Mouse (Mus musculus) kidney, embryonic 14.5 days (tissue): ENCODE data around the gene Ank3. TPM values are rescaled to one million over a fixed set of nuclear protein-coding genes. Genes with fewer than 3 reads are reported as not detected.

Experiments
- ATAC-seq: fragments of 200-750 bp; cut with Nextera tagmentation; 2 replicates; pipeline ENCODE4 v1.8.0; 2017; ENCODE audit warnings: moderate number of reproducible peaks, mild to moderate bottlenecking, moderate TSS enrichment, moderate library complexity; ENCODE audit not compliant: low FRiP score, low TSS enrichment
- H3K27ac ChIP-seq: fragments of 300-500 bp; sonication (generic); 2 replicates; pipeline ENCODE4 v1.5.1; 2014; ENCODE audit warnings: low read depth, mild to moderate bottlenecking, low read length, moderate library complexity, mixed read lengths
- H3K27me3 ChIP-seq: fragments of 300-500 bp; sonication (generic); 2 replicates; pipeline ENCODE4 v1.6.1; 2014; ENCODE audit warnings: mild to moderate bottlenecking, low read length; ENCODE audit not compliant: control insufficient read depth, insufficient read depth
- H3K36me3 ChIP-seq: fragments of 300-500 bp; sonication (generic); 2 replicates; pipeline ENCODE4 v1.6.1; 2014; ENCODE audit warnings: low read length, mixed read lengths; ENCODE audit not compliant: control insufficient read depth, insufficient read depth
- H3K4me1 ChIP-seq: fragments of 300-500 bp; sonication (generic); 2 replicates; pipeline ENCODE4 v1.6.1; 2014; ENCODE audit warnings: low read length, mixed read lengths; ENCODE audit not compliant: control insufficient read depth, insufficient read depth
- H3K4me2 ChIP-seq: fragments of 300-500 bp; sonication (generic); replicated peaks from 2 replicates; pipeline ENCODE4 v1.6.1; 2014; ENCODE audit warnings: low read depth, mild to moderate bottlenecking, low read length
- H3K4me3 ChIP-seq: fragments of 300-500 bp; sonication (generic); 2 replicates; pipeline ENCODE4 v1.5.1; 2014; ENCODE audit warnings: mild to moderate bottlenecking, low read length
- H3K9ac ChIP-seq: fragments of 300-500 bp; sonication (generic); 2 replicates; pipeline ENCODE4 v1.6.1; 2014; ENCODE audit warnings: low read depth, mild to moderate bottlenecking, low read length, moderate library complexity
- H3K9me3 ChIP-seq: fragments of 300-500 bp; sonication (generic); 2 replicates; pipeline ENCODE4 v1.6.1; 2016; ENCODE audit warnings: low read length; ENCODE audit not compliant: control insufficient read depth
- WGBS: fragments of 180-500 bp; shearing (Covaris S2); extraction: QIAGEN DNeasy Blood & Tissue Kit; methylation state at CpG from one replicate; pipeline ENCODE4 v1.1.7; 2014; 5-methylcytosine and 5-hydroxymethylcytosine counted together
- polyA plus RNA-seq: library from polyadenylated mRNA; unstranded; fragments of >200 nt; fragmentation: Nextera tagmentation; extraction: Ambion mirVana; gene quantifications from 2 replicates; pipeline ENCODE4 v1.2.1, GENCODE M21; 2014

The Ank3 gene
- polyA plus RNA-seq, 1 experiment from 2014 or later = 48.9 TPM

DNA sequence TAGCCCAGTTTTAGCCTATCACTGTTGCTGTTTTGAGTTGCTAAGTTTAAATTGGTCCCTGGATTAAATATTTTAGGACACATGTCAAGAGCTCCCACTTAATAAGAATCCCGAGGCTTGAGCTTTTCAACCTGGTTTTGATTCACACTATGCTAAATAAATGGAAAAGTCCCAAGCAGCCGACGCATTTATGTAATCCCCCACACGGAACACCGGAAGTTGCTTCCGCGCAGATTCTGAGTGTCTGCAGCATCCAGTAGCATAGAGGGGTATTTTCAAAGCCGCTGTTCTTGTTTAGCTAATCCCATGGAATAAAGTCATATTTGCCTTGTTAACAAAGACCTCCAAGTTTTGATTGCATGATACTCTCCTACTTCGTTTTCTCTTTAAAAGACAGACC, 393.8 kb downstream of the Ank3 start:
- Histone ChIP-seq H3K36me3 (no peaks in the 10 kb centered on the region), H3K4me3 (no peak overlapping the region), H3K9me3 (no peaks in the 10 kb centered on the region), H3K9ac (no peak overlapping the region), H3K4me2 (no peak overlapping the region), H3K27ac (no peak overlapping the region), H3K4me1 (0 out of 2 replicates have a peak, but pooled peaks cover 3% of the 10 kb centered on the region), H3K27me3 (no peaks in the 10 kb centered on the region)
- no peak for ATAC-seq
- WGBS = 89% methylated on average over 9 of the region's 9 CpGs

DNA sequence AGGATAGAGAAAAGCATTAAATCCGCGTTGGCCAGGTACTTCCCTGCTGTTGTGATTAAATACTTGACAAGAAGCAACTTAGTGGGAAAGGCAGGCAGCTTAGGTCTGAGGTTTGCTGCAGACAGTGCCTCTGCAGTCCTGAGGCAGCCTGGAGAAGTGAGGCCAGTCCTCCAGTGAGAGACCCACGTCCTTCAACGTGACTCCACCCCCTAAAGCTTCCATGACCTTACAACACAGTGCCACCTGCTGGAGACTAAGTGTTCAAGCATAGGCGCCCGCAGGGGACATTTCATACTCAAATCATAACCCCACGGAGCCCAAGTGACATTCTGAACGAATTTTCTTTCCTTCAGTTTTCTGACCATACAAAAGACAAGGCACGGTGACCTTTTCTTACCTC, 394.5 kb downstream of the Ank3 start:
- H3K9me3 ChIP-seq = no peaks in the 10 kb centered on the region
- H3K27me3 ChIP-seq = no peaks in the 10 kb centered on the region
- no peak for ATAC-seq
- H3K4me1 ChIP-seq = no peaks in the 10 kb centered on the region
- 34% methylated on average over 9 of the region's 9 CpGs for WGBS
- H3K27ac ChIP-seq = no peak overlapping the region
- no peak overlapping the region for H3K4me2 ChIP-seq
- H3K4me3 ChIP-seq = no peak overlapping the region
- H3K9ac ChIP-seq = no peak overlapping the region
- no peaks in the 10 kb centered on the region for H3K36me3 ChIP-seq

DNA sequence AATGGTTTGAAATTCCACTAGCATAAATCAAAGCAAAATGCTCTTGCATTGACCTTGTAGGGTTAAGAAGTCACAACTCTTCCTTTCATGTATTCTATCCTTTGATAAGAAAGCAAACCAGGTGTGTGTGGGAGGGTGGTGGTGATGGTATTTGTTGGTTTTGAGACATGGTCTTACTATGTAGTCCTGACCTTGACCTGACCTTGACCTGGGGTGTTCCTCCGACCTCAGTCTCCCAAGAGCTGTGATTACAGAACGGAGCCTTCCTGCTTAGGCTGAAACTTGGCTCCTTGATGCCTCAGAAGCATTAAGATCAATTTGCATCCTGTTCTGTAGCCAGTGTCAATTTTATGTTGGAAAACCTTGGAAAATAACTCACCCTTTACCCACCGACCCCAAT, 397.1 kb downstream of the Ank3 start:
- no peak for ATAC-seq
- H3K4me1 ChIP-seq = no peaks in the 10 kb centered on the region
- no peak overlapping the region for H3K4me3 ChIP-seq
- H3K27me3 ChIP-seq = no peaks in the 10 kb centered on the region
- no peak overlapping the region for H3K4me2 ChIP-seq
- WGBS = 59% methylated on average over 3 of the region's 3 CpGs
- H3K9me3 ChIP-seq = no peaks in the 10 kb centered on the region
- no peak overlapping the region for H3K27ac ChIP-seq
- H3K9ac ChIP-seq = no peak overlapping the region
- H3K36me3 ChIP-seq = no peaks in the 10 kb centered on the region

DNA sequence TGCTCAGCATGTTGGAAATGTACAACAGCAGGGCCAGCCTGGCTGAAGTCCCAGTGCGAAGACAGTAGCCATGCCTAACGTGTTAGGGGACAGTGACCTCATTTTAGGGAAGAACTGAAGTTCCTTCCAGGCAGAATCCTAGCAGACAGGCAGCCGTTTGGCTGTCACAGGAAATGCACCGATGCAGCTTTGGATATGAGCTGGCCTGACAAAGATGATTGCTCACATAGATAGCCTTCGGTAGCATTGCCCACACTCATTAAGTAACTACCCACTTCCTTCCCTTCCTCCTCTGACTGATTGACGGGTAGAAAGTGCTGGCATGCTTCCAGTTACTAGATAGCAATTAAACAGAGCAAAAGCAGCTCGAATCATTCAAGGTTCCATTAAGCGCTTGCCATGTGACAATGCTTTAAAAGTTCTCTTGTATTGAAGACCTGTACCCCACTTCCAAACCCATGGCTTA, 397.9 kb downstream of the Ank3 start:
- H3K36me3 ChIP-seq = no peaks in the 10 kb centered on the region
- no peaks in the 10 kb centered on the region for H3K9me3 ChIP-seq
- H3K4me3 ChIP-seq = no peak overlapping the region
- H3K9ac ChIP-seq = no peak overlapping the region
- ATAC-seq = no peak
- H3K4me2 ChIP-seq = no peak overlapping the region
- H3K27me3 ChIP-seq = no peaks in the 10 kb centered on the region
- no peaks in the 10 kb centered on the region for H3K4me1 ChIP-seq
- no peak overlapping the region for H3K27ac ChIP-seq
- 65% methylated on average over 8 of the region's 8 CpGs for WGBS

DNA sequence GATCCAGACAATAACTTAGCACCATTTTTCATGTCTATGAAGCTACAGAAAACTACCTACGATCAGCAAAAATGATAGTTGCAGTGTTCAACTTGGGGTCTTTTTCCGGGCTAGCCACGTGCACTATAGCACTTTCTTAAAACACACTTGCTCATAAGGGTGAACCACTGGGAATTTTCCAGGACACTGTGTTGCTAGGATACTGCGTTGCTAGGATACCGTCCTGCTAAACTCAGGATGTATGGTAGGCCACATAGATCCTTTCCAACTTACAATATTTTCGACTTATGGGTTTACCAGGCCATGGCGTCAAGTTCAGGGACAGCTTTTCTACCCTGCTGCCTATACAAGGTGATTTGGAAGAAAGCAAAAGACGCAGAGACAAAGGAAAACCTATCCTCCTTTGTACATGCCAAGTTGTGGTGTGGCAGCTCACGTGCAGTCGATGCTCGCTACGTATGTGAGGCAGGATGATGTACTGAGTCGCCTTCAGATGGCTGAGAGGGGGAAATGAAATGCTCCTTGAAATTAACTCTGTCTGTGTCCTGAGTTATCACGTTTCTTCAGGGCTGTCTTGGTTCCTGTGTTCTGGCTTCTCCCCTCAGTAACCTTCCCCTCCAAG, 404.7 kb downstream of the Ank3 start:
- Histone ChIP-seq H3K36me3 (no peaks in the 10 kb centered on the region), H3K4me3 (no peak overlapping the region), H3K9me3 (no peaks in the 10 kb centered on the region), H3K9ac (no peak overlapping the region), H3K4me2 (no peak overlapping the region), H3K4me1 (no peaks in the 10 kb centered on the region), H3K27ac (no peak overlapping the region), H3K27me3 (no peaks in the 10 kb centered on the region)
- ATAC-seq = no peak
- 87% methylated on average over 14 of the region's 14 CpGs for WGBS

DNA sequence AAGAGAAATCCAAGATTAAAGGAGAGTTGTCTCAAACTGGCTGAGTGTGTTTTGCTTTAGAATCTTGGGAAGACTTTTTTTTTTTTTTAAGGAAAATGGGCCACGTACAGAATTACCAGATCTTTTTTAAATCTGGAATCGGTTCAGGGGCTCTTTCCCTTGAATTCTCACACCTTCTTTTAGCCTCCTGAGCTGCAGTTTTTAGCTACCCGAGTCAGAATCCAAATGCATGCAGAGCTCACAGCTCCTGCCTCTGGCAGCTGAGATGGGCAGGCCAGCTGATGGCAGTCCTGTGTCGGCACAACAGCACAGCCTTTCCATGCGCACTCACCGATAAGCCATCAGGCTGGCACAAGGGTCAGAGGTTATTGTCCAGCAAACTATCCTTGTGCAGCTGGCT, 406.0 kb downstream of the Ank3 start:
- Histone ChIP-seq H3K36me3 (no peaks in the 10 kb centered on the region; the same call in 1 of the 2 replicates), H3K27ac (no peak overlapping the region), H3K9me3 (no peaks in the 10 kb centered on the region), H3K4me1 (no peaks in the 10 kb centered on the region), H3K9ac (no peak overlapping the region), H3K4me3 (no peak overlapping the region), H3K27me3 (no peaks in the 10 kb centered on the region), H3K4me2 (no peak overlapping the region)
- no peak for ATAC-seq
- WGBS = 76% methylated on average over 6 of the region's 6 CpGs

DNA sequence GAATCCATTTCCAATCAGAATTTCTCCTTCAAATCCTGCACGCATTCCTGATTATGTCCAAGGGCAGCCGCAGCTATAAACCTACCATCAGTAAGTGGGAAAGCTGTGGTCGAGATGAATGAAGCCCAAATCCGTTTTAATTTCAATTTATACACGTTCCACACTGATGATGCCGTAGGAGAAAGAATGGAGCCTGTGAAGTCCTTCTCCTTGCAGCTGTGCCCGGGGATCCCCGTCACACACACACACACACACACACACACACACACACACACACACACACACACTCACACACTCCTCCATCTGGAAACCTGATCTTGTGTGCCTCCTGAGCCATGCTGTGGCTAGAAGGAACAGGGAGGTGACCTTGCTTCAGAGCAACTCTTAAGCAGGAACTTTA, 412.2 kb downstream of the Ank3 start:
- H3K27ac ChIP-seq = no peak overlapping the region
- H3K4me1 ChIP-seq = no peaks in the 10 kb centered on the region
- H3K9me3 ChIP-seq = no peaks in the 10 kb centered on the region
- WGBS = 81% methylated on average over 8 of the region's 8 CpGs
- ATAC-seq = no peak
- no peaks in the 10 kb centered on the region for H3K27me3 ChIP-seq
- H3K4me2 ChIP-seq = no peak overlapping the region
- no peaks in the 10 kb centered on the region; the same call in 1 of the 2 replicates for H3K36me3 ChIP-seq
- no peak overlapping the region for H3K4me3 ChIP-seq
- H3K9ac ChIP-seq = no peak overlapping the region

DNA sequence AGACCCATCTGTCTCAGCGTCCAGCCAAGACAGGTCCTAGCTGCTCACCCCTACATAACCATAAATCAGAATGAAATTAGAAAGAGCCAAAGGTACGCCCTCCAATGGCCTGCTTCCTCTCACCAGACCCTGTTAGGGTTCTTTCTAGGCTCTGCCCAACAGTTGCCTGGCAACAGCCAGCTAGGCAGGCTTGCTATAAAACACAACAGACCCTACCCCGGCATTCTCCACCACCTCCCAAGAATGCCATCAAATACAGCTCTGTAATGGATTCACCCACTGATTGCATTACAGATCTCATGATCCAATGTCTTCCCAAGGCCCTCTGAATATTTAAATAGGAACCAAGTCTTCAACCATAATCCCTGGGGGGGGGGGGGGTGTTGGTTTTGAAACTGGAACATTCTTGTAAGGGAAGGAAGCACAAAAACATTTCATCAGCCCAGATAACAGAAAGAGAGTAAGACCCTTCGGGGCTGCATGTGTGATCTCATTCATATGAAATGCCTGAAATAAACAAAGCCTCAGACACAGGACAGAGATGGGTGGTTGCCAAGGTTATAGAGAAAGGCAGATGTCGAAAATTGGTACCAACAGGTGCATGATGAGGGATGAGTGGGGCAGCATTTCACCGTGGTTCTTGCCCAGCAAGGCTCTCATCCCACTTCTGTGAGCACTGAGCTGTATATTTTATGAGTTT, 415.4 kb downstream of the Ank3 start:
- Histone ChIP-seq H3K4me2 (no peak overlapping the region), H3K9ac (no peak overlapping the region), H3K9me3 (no peaks in the 10 kb centered on the region), H3K27me3 (no peaks in the 10 kb centered on the region), H3K4me3 (no peak overlapping the region), H3K27ac (no peak overlapping the region), H3K36me3 (no peaks in the 10 kb centered on the region; the same call in 1 of the 2 replicates), H3K4me1 (no peaks in the 10 kb centered on the region)
- no peak for ATAC-seq
- WGBS = 63% methylated on average over 6 of the region's 6 CpGs

DNA sequence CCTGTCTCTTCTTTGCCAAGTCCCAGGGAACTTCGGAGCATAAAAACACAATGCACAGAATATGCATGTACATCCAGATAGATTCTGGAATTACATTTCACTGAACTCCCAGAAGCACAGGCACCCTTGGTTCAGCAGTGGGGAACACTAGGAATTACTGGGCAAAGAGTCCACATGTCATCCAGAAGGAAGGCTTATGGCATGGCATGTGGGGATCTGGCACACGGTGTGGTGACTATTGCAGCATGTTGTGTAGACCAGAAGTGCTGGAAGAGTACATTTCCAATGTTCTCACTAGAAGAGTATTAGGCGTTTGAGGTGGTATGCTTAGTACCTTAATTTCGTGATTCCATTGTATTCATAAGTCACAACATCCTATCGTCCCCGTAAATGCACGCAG, 422.7 kb downstream of the Ank3 start:
- WGBS = 93% methylated on average over 7 of the region's 7 CpGs
- ATAC-seq = no peak
- Histone ChIP-seq H3K27ac (no peak overlapping the region), H3K27me3 (no peaks in the 10 kb centered on the region), H3K4me1 (peaks cover 2% of the 10 kb centered on the region; the same call in 1 of the 2 replicates), H3K9me3 (no peaks in the 10 kb centered on the region), H3K4me3 (no peak overlapping the region), H3K36me3 (no peaks in the 10 kb centered on the region), H3K9ac (no peak overlapping the region), H3K4me2 (no peak overlapping the region)
